Mouse (Mus musculus) R1 (cell line): Measurements from ENCODE around the gene Rfng.
A peak's percentile ranks its signal among the peaks of the same experiment; 100 is the strongest.
"Not testable (repeated sequence)": the region's sequence is repeated elsewhere in the genome, so short reads cannot be mapped to it uniquely, and the experiment has no call there.

Experiments
- DNase-seq: peaks from one replicate; pipeline ENCODE4 v3.0.0-alpha.2; 2018; ENCODE audit warnings: low read depth, low spot score

Gene Rfng

DNA sequence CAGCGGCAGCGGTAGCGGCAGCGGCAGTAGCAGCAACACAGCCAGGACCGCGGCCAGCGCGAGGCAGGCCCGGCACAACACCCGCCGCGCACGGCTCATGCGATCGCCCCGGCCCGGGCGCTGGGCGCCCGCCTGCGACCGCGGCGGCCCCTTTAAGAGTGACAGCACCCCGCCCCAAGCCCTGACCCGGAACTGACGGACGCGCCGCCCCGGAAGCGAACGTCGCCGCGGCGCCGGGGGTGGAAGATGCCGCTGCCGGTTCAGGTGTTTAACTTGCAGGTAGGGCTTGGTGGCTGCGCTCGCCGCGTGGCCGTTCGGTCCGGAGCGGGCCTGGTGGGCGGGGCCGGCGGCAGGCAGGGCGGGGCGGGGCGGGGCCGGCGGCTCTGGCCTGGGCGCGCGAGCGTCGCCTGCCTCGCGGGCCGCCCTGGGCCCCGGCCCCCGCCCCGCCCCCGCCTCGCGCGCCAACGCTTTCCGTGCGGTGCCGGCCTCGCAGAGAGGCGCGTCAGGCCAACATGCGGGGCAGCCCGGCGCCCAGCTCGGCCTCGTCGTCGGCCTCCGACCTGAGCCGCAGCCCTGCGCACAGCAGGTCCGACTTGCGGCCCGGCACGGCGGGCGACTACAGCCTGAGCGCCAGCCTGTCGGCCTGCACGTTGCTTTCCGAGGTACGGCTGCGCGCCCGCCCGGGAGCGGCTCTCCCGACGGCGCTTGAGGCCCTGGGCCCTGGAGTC lies at the start of gene Rfng, which contains the start of gene Gps1:
TSS of gene Rfng (minus strand) at position 144 of the 728 bp plus-strand sequence.
TSS of gene Gps1 (plus strand) at position 209 of the 728 bp plus-strand sequence.
- peak; percentile 84 for DNase-seq

DNA sequence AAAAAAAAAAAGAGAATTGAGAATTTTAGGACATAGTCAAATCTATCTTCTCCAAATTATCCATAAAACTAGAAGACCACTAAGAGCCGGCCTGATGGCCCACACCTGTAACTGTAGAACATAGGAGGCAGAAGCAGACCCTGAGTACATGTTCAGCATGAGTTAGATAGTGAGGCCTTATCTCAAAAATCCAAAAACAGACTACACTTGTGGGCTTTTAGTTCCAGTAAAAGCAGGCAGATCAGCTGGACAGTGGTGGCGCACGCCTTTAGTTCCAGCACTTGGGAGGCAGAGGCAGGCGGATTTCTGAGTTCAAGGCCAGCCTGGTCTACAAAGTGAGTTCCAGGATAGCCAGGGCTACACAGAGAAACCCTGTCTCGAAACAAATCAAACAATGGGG lies 49.0 kb upstream of the Rfng start:
- not testable (repeated sequence) for DNase-seq

DNA sequence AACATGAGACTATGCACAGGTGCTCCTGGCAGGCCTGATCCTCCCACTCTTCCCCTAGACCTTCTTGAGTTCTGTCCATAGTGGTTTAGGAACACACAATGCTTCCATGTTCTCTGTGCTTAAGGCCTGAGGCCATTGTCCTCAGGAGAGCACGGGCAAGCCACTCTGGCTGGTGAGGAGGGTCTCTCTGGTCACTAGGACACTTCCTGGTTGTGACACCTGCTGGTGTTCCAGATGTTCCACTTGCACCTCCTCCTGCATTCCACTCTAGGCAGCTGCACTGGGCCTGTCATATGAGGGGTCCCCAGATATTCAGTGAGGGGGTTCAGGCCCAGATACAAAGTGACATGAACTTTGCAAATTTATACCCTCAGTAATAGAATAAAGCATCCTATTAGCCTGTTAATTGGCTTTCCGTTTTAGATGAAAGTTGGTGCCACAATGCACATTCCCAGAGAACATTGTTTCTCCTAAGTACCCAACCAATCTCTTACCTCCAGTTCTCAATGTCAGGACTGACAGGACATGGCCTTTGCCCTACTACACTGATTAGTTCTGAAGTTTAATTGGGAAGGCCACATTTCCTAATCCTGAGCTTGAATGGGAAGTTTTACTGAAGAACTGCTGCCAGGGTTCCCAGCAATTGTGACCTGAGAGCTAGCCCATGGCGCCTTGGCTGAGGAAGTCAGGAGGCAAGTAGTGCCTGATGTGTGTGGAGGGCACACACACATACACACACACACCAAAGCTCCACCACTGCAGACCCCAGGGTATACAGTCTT lies 47.8 kb upstream of the Rfng start:
- DNase-seq = no peak

DNA sequence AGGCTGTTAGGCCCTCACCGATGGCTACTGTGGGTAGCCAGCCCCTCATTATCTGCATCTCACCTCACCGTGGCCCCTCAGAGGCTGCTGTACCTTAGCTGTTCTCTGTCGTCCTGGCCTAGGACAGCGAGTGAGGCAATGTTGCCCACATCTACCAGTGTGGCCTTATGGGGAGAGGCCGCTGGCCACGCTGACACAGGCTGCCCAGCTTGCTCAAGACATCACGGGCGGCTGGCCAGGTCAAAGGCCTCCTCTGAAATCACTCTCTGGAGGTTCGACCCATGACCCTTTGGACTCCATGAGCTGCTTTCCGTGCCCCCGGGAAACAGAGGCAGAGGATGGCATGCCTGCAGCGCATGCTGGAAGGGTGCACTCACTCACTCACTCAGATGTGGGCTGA lies 46.7 kb upstream of the Rfng start:
- no peak for DNase-seq

DNA sequence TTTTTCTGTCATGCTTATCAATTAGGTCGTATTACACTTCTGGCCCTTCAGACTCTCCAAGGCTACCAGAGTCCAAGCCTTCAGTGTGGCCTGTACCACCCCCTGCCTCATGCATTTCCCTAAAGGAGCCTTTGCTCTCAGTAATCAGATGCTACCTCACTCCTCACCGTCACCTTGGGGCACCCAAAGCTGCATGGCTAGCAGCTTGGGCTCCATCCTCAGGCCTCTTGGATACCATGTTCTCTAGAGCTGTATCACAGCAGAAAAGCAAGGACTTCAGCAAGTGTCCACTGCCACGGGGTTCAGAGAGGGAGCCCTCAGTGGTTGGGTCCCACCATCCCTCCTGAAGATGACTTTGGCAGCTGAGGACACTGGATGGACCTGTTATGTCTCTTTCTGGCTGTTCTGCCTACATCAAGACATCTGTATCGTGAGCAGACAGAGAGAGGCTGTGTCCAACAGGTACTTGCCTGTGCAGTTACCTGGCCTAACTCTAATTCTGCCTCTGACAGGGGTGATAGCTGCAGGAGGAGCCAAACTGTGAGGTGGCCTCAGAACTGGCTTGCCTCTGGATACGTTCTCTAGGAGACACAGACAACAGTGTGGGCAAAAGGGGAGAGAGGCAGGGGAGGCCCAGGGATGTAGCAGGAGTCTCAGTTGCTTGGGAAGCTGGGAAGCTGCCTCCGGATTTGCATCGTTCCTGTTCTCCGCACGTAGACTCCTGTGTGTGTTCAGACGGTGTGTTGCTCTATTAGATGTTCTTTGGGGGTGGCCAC lies 45.9 kb upstream of the Rfng start:
- no peak for DNase-seq

DNA sequence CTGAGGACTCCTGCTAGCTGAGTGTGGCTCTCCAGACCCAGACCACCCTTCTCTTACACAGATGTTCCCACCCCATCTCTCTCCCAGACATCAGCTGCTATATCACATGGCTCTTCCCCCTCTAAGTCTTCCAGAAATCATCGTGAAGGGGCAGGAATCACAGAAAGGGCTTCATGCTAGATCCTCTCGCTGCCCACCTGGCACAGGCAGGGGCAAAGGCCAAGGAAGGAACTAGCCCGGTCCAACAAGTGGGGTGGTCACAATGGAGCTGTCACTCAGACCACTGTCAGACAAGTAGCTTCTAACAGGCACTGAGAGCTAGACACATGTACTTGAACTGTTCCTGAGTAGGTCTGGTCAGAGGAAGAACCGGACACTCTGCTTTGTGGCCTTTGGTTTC lies 44.4 kb upstream of the Rfng start:
- no peak for DNase-seq

DNA sequence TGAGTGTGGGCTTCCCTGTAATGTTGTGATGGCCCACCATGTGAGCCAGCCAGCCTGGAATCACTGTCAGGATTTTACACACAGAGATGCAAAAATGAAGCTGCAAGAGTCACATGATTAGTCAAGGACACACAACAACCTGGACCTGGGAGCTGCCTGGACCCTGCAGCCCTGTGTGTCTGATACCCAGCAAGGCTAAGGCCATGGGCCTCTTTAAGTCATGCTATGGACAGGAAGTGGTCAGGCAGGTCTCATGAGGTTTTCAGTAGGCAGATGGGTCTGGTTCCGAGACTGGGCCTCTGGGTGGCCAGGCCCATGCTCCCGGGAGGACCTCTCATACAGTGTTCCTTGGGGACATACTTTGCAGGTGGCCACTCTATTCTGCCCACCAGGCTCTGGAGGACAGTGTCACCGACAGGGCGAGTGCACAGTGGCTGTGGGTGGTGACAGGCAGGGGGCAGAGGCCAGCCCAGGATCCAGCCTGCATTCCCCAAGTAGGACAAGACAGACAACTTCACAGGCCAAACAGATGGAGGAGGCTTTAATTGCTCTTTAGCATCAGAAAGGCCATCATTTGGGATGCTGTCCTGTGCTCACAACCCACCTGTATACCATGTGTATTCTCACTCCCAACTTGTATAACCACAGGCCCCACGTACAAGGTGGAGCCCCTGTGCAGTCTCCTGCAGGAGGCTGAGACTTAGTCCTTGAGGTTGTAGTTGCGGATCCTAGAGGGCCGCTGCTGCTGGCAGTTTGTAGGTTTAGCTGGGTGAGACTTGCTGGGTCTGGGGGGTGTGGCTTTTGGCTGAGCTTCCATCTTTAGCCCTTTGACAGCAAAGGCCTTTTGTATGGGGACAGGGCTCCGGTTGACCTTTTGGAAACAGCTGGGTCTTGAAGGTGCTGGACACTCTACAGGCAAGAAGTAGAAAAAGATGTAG lies 42.3 kb upstream of the Rfng start:
- DNase-seq = no peak

DNA sequence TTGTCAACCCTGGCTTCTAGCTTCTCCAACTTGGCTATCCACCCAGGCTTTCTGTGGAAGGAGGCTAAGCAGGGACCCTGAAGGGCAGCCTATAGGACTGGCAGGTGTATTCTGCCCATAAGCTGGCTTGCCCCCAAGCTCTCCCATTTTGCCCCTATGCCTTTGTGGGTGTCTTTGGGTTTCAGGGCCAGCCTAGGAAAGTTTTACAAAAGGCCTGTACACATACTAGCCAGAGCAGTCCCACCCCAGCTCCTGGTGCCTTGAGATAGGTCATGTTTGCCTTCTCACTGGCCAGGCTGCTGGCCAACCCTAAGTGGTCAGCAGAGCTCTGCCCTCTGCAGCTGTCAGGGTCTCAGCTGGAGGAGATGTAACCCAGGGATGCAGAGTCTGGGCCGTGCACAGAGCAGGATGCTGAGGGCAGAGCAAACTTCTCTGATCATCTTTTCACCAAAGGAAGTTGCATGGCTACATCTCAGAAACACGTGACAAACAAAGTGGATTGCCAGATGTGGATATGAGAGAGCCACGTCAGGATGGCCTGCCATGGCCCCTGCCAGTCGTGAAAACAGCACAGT lies 41.4 kb upstream of the Rfng start:
- DNase-seq = no peak

DNA sequence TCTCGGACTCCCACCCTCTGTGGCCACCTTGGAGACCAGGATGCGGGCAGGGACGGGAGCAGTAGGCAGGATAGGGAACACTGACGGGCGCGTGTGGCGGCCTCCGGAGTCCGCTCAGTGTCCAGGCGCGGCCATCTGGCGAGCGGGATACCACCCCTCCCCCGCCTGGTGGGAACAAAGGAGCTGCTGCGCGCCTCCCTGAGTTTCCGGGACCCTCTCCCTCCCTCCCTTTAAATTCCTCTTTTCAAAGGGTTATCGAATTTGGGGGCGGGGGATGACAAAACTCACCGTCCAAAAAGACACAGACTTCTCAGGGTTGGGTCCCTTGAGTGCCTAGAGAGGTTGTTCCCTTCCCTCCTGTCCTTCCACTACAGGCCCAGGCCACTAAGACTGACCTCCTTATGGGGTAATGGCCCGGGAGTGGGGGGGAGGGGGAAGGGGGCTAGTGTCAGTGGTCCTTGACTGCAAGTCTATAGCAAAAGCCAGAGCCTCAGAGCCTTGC lies 40.8 kb upstream of the Rfng start:
- DNase-seq = peak; percentile 70

DNA sequence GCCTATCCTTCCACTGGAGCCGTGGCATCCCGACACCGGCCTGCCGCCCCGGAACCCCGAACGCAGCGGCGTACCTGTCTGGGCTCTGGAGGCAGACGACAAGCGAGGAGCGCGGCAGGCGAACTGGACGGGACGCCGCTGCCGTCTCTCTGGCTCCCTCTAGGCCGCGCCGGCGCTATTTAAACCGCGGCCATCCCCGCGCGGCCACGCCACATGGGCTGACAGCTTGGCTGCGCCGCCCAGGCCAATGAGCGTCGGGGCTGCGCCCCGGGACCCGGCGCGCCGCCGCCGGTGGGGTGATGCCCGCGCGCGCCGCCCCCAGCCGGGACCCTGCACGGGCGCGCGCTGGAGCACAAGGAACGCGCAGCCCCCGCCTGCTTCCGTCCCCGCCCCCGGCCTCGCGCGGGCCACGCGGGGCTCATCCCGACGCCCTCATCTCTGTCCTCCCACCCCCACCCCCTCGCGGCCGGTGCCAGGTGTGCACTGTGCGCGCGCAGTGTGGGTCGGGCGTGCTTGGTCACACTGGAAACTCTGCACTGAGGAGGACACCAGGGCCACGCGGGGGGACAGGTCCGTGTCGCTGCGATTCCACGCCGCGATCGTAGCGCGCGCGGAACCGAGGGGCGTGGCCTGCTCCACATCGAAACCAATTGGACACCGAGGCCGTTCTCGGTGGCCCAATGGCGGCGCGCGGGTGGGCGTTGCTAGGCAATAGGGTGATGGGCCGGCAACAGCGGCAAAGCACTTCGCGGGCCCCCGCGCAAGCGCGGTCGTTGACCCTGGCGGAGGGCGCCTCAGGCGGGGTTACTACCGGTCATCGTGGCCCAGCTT lies 40.2 kb upstream of the Rfng start, which contains the start of gene Fasn:
TSS of gene Fasn (minus strand) at position 592 of the 831 bp plus-strand sequence.
- peak; percentile 96 for DNase-seq

DNA sequence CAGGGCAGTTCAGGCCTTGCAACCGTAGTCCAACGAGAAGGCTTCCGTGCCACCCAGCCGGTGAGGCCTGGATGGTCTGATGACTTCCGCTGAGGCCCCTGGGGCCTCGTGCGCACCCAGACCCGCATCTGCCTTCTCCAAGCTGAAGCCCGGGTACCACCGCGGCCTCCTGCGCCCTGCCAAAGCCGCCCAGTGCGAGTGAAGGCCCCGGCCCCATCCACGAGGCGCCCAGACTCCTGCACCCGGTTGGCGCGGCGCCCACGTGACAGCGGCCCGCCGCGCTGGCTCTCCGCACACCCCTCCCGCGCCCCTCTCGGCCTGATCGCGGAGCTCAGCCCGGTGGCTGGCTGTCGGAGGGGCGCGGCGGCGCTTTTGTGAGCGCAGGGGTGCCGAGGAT lies 39.5 kb upstream of the Rfng start:
- DNase-seq = no peak

DNA sequence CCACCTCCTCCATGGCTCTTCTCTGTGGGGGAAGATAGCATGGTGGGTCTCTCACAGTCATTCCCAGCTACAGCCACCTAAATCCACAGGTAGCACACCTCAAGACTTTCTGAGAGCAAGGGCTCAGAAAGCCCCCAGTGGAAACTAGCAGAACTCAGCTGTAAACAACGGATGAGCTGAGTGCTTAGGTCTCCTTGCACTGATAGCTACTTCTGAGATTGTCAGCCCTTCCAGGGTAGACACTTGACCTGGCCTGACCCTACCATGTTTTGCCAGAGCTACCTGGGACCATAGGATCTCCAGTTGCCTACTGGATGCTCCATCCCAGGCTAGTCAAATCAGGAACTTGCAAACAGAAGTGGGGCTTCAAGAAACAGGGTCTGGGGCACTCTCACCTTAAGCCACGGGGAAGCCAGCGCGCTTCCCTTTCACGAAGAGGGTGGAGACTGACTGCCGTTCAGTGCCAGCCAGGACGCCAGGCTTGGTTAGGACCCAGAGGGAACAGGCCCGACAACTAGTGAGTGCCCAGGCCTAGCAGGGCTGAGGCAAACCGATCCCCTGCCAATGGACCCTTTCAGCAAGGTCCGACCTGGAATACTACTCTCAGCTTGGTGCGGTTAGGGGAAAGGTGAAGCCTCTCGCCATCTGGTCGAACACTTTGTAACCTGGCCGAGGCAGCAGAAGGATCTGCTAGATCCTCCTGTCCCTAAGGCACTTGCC lies 39.0 kb upstream of the Rfng start:
- DNase-seq = no peak

DNA sequence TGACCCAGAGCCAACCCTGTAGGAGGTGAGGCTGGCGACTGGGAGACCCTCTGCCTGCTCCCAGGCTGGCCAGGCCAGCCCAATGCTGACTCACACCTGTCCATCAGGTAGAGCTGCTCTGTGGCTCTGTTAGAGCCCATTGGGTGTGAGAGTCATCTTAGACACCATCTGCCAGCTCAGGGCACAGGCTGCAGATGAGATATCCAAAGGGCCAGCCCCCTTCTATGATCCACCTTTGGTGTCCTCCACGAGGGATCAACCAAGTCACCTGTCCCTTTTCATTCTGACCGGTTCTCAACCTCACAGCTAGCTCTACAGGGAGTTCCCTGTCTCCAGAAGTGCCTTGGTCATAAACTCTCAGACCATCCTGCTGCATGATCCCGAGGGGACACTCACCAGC lies 38.3 kb upstream of the Rfng start:
- DNase-seq = no peak

DNA sequence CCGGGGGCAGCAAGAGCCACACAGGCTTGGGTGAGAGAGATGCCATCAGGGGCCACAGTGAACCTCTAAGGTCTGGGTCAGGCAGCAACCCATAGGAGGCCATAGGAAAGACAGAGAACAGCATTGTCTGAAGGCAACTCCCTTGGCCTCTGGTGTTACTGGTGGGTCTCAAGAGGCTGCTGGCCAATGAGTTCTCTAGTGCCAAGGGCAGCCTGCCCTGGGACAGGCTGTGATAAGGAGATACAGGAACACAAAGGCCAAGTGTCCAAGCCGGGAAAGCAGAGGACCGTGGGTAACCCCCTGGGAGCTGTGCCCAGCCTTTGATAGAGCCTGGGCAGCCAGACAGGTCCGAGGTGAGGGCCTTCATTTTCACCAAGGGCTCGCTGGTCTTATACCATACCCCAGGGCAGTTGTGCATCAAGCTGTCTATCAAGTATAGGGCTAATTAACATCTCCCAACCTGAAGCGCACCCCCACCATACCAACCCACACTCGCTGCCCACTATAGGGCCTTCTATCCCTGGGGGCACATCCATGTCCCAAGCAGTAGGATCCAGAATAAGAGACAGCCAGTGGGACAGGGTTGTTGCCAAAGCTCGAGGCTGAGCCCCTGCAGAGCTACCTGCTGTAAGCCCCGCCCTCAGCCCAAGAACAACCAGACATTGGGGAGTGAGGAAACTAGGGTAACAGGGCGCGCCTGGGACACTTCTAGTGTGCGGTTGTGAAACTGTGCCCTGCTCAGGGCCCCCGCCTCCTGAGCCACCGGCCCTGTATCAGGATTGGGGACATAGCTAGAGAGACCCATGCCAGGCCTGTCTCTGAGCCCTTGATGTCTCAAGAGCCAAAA lies 37.3 kb upstream of the Rfng start:
- no peak for DNase-seq

DNA sequence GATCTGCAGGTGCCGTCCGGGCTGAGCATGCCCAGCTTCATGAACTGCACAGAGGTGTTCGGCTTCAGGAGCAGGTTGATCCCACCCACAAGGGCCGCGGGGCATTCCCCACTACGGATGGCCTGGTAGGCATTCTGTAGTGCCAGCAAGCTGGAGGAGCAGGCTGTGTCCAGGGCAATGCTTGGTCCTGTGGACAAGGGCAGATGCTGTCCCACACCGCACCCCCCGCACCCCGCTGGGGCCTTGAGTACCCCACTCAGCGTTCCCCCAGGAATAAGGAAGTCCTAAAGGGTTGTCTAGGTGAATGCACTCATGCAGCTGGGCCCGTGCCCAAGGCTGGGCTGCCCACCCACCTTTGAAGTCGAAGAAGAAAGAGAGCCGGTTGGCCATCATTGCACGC lies 36.5 kb upstream of the Rfng start:
- no peak for DNase-seq

DNA sequence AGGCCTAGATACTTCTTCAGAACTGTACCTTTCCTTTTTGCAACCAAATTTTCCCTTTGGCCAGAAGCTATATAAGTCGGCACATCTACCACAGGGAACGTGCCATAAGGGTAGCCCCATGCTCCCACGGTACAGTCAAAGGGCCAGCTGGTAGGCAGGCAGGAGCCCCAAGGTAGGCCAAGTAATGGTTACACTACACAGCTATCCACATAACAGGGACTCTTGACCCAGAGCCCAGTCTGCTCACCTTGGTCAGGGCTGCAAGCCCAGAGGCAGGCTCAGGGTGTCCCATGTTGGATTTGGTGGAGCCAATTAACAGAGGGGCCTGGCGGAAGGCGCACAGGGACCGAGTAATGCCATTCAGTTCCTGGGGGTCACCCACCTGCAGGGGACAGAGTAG lies 35.5 kb upstream of the Rfng start:
- DNase-seq = no peak

DNA sequence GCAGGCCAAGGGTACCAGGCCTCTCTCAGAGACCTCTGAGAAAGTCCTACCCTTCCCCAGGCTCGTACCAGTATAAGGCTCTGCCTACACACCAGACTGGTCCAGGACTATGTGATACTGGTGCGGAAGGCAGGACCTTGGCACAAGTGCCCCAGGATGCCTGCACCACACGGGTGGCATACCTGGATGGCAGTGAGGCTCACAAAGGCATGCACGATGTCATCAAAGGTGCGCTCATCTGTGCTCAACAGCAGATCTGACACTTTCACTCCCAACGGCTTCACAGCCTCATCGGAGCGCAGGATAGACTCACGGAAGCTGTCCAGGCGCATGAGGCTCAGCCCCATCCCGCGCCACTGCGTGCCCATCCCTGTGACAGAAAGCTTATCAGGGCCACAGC lies 34.2 kb upstream of the Rfng start:
- no peak for DNase-seq

DNA sequence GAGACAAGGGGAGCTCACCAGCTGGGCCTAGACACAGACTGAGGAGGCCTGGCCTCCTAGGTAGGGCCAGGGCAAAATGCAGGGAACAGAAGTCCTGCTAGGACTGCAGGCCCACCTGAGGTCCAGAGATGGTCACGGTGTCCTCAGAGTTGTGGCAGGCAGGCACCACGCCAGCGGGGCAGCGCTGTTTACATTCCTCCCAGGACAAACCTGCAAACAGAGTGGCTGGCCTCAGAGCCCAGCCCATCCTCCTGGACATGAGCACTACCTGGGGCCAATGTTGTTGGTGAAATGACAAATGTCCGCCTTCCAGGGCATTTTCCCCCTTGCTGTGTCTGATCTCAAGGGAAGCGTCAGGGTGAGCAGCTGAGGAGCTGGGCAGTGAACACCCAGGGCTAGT lies 33.4 kb upstream of the Rfng start:
- DNase-seq = no peak
